Mouse (Mus musculus): Measurements from ENCODE around the gene 4931409K22Rik. TPM values are rescaled to one million over a fixed set of nuclear protein-coding genes. Genes with fewer than 3 reads are reported as not detected.

The 4931409K22Rik gene
- total RNA-seq, 1 experiment = 0.13 TPM

DNA sequence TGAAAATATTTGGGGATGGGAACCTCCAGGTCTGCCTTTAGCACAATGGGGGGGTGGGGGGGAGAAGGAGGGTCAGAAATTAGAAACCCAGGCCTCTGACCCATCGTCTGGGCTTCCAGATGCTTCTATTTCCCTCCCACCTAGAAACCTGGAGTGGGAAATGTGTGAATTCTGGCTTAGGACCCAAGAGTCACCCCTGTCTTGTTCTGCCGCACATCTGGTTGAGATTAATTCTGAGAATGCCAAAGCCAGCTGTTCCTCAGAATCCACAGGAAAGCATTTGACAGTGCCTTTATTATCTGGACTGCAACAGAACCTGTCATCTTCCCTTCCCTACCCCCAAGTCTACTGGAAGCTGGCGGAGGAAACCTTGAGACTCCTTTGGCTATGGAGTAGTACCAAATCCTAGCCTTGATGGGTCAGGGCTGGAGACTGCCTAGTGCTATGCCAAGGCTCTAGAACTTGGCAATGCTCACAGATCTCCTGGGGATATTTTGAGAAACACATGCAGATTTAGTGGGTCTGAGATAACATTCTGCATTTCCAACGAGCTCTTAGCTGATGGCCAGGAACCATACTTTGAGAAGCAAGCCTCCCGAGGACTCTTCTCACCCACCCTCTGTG, 2.9 kb downstream of the 4931409K22Rik start:
- H3K9me3 ChIP-seq (ENCODE audit: control insufficient read depth, insufficient read depth, low read depth, low read length) = no peaks in the 10 kb centered on the region
- no peak overlapping the region for H3K4me3 ChIP-seq (ENCODE audit: insufficient read depth in 1 of 2, low read depth in 1 of 2, low read length in 2 of 2, poor library complexity in 1 of 2, severe bottlenecking in 1 of 2)
- H3K4me1 ChIP-seq (ENCODE audit: control insufficient read depth in 2 of 2, insufficient read depth in 2 of 2, low read length in 2 of 2, poor library complexity in 1 of 2) = peaks cover 4 to 9% of the 10 kb centered on the region in 2 experiments; a peak in 2 of 4 replicates
- TF ChIP-seq MAFK (IDR thresholded peaks at IDR 0.05; ENCODE audit: insufficient read depth, low read depth, low read length) = no peak
- TF ChIP-seq CHD2 (IDR thresholded peaks at IDR 0.05; ENCODE audit: low read depth, low read length) = no peak
- TF ChIP-seq ZNF384 (IDR thresholded peaks at IDR 0.05; ENCODE audit: low read depth, low read length) = no peak
- TF ChIP-seq ZC3H11A (IDR thresholded peaks at IDR 0.05; ENCODE audit: borderline replicate concordance, low read depth, low read length) = no peak
- H3K9ac ChIP-seq (ENCODE audit: insufficient read depth, low read depth, low read length, poor library complexity, severe bottlenecking) = no peak overlapping the region
- H3K36me3 ChIP-seq (ENCODE audit: control insufficient read depth, insufficient read depth, low read length, poor library complexity, severe bottlenecking) = no peaks in the 10 kb centered on the region
- in situ Hi-C loops (cut with MboI; ENCODE audit: low sequenced_read_pairs in 2 of 2, unreplicated experiment in 2 of 2) = no loop called here
- no peak overlapping the region for H3K27ac ChIP-seq (ENCODE audit: insufficient read depth, low read depth, low read length, poor library complexity, severe bottlenecking)
- no peak for DNase-seq (ENCODE audit: low read depth, low spot score)

DNA sequence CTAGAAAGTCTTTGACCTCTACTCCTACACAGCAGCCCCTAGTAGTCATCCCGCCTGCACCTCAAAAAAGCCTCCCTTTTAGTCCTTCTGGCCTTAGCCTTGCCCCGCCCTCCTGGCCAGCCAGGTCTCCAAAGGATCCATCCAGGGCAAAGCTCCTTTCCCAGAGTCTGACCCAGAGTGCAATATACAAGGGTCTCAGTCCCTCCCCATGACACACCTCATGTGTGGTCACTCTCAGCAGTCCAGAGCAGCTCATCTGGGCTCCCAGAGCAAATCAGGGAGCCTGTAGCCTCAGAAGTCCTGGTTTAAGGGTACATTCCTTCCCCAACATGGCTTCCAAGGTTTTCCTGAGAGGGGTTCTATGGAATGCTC, 5.3 kb downstream of the 4931409K22Rik start:
- TF ChIP-seq MAFK (IDR thresholded peaks at IDR 0.05; ENCODE audit: insufficient read depth, low read depth, low read length) (no peak), ZC3H11A (IDR thresholded peaks at IDR 0.05; ENCODE audit: borderline replicate concordance, low read depth, low read length) (no peak), ZNF384 (IDR thresholded peaks at IDR 0.05; ENCODE audit: low read depth, low read length) (no peak), HCFC1 (IDR thresholded peaks at IDR 0.05; ENCODE audit: borderline replicate concordance, insufficient read depth, low read length) (no peak), CHD2 (IDR thresholded peaks at IDR 0.05; ENCODE audit: low read depth, low read length) (no peak)
- H3K9me3 ChIP-seq (ENCODE audit: control insufficient read depth, insufficient read depth, low read depth, low read length) = no peaks in the 10 kb centered on the region
- DNase-seq (ENCODE audit: low read depth, low spot score) = no peak
- H3K4me1 ChIP-seq (ENCODE audit: control insufficient read depth in 2 of 2, insufficient read depth in 2 of 2, low read length in 2 of 2, poor library complexity in 1 of 2) = peaks cover 4 to 9% of the 10 kb centered on the region in 2 experiments; a peak in 2 of 4 replicates
- no peaks in the 10 kb centered on the region for H3K36me3 ChIP-seq (ENCODE audit: control insufficient read depth, insufficient read depth, low read length, poor library complexity, severe bottlenecking)
- H3K4me3 ChIP-seq (ENCODE audit: insufficient read depth in 1 of 2, low read depth in 1 of 2, low read length in 2 of 2, poor library complexity in 1 of 2, severe bottlenecking in 1 of 2) = 0 out of 4 replicates have a peak overlapping the region, but pooled peaks have one; percentile 15 to 19
- in situ Hi-C loops (cut with MboI; ENCODE audit: low sequenced_read_pairs in 2 of 2, unreplicated experiment in 2 of 2) = no loop called here
- peak overlapping the region; percentile 7; the same call in 1 of the 2 replicates for H3K9ac ChIP-seq (ENCODE audit: insufficient read depth, low read depth, low read length, poor library complexity, severe bottlenecking)
- no peak overlapping the region for H3K27ac ChIP-seq (ENCODE audit: insufficient read depth, low read depth, low read length, poor library complexity, severe bottlenecking)

DNA sequence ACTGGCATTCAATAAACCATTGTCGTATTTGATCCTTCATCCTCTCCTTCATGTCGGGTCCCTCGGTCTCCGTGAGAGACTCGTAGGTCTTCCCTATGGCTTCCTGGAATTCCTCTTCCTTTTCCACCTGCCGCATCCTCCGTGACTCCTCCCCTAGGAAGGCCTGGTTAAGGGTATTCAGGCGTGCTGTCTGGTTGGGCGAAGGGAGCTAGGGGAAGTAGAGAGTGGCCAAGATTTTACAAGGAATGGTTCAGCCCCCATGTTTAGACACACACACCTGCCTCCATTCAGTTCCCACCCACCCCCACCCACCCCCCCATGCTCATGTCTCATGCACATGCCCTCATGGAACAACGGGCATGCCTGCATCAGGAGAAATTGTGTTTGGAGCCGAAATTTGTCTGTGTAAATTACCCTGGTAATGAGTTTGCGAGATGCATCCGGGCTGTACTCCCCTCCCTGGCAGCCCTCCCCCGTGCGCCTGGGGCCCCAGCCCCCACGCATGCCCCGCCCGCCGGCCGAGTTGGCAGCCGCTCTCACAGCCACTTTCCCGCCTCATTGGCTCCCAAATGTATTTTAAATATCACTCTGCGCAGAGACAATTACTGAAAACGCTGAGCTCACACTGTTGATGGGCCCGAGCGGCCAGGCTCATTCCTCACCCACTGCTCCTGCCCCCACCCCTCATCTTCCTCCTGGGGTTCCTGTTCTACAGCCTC, 5.9 kb downstream of the 4931409K22Rik start:
- in situ Hi-C loops (cut with MboI; ENCODE audit: low sequenced_read_pairs in 2 of 2, unreplicated experiment in 2 of 2) = no loop called here
- TF ChIP-seq HCFC1 (IDR thresholded peaks at IDR 0.05; ENCODE audit: borderline replicate concordance, insufficient read depth, low read length) = no peak
- TF ChIP-seq CHD2 (IDR thresholded peaks at IDR 0.05; ENCODE audit: low read depth, low read length) = no peak
- TF ChIP-seq ZNF384 (IDR thresholded peaks at IDR 0.05; ENCODE audit: low read depth, low read length) = no peak
- no peak for TF ChIP-seq MAFK (IDR thresholded peaks at IDR 0.05; ENCODE audit: insufficient read depth, low read depth, low read length)
- H3K9me3 ChIP-seq (ENCODE audit: control insufficient read depth, insufficient read depth, low read depth, low read length) = no peaks in the 10 kb centered on the region
- no peak for DNase-seq (ENCODE audit: low read depth, low spot score)
- H3K4me3 ChIP-seq (ENCODE audit: insufficient read depth in 1 of 2, low read depth in 1 of 2, low read length in 2 of 2, poor library complexity in 1 of 2, severe bottlenecking in 1 of 2) = peak overlapping the region; percentile 15 to 19; a peak in 1 of 4 replicates
- peaks cover 4 to 9% of the 10 kb centered on the region in 2 experiments; a peak in 2 of 4 replicates for H3K4me1 ChIP-seq (ENCODE audit: control insufficient read depth in 2 of 2, insufficient read depth in 2 of 2, low read length in 2 of 2, poor library complexity in 1 of 2)
- no peak overlapping the region for H3K27ac ChIP-seq (ENCODE audit: insufficient read depth, low read depth, low read length, poor library complexity, severe bottlenecking)
- peak overlapping the region; percentile 7; the same call in 1 of the 2 replicates for H3K9ac ChIP-seq (ENCODE audit: insufficient read depth, low read depth, low read length, poor library complexity, severe bottlenecking)
- H3K36me3 ChIP-seq (ENCODE audit: control insufficient read depth, insufficient read depth, low read length, poor library complexity, severe bottlenecking) = no peaks in the 10 kb centered on the region

DNA sequence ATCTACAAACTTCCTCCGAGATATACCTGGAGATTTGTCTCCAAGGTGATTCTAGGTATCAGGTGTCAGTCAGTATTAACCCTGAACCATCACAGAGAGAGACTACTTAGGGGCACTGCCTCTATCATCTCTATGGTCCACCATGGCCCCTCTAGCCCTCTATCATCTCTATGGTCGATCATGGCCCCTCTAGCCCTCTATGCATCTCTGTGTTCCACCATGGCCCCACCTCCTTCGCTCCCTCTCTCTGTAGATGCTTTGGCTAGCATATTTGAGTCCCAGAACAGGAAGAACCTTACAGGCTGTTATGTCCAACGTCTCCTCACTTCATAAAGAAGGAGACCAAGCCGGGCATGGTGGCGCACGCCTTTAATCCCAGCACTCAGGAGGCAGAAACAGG, 14.0 kb downstream of the 4931409K22Rik start:
- TF ChIP-seq ZNF384 (IDR thresholded peaks at IDR 0.05; ENCODE audit: low read depth, low read length) (no peak), HCFC1 (IDR thresholded peaks at IDR 0.05; ENCODE audit: borderline replicate concordance, insufficient read depth, low read length) (no peak), CHD2 (IDR thresholded peaks at IDR 0.05; ENCODE audit: low read depth, low read length) (no peak), MAFK (IDR thresholded peaks at IDR 0.05; ENCODE audit: insufficient read depth, low read depth, low read length) (no peak), ZC3H11A (IDR thresholded peaks at IDR 0.05; ENCODE audit: borderline replicate concordance, low read depth, low read length) (no peak)
- Histone ChIP-seq H3K4me1 (ENCODE audit: control insufficient read depth in 2 of 2, insufficient read depth in 2 of 2, low read length in 2 of 2, poor library complexity in 1 of 2) (peaks cover 2 to 12% of the 10 kb centered on the region in 2 experiments; a peak in 2 of 4 replicates), H3K36me3 (ENCODE audit: control insufficient read depth, insufficient read depth, low read length, poor library complexity, severe bottlenecking) (no peaks in the 10 kb centered on the region), H3K4me3 (ENCODE audit: insufficient read depth in 1 of 2, low read depth in 1 of 2, low read length in 2 of 2, poor library complexity in 1 of 2, severe bottlenecking in 1 of 2) (no peak overlapping the region), H3K27ac (ENCODE audit: insufficient read depth, low read depth, low read length, poor library complexity, severe bottlenecking) (no peak overlapping the region), H3K9me3 (ENCODE audit: control insufficient read depth, insufficient read depth, low read depth, low read length) (no peaks in the 10 kb centered on the region), H3K9ac (ENCODE audit: insufficient read depth, low read depth, low read length, poor library complexity, severe bottlenecking) (no peak overlapping the region)
- DNase-seq (ENCODE audit: low read depth, low spot score) = peak; percentile 56
- in situ Hi-C loops (cut with MboI; ENCODE audit: low sequenced_read_pairs in 2 of 2, unreplicated experiment in 2 of 2) = no loop called here
